Mouse (Mus musculus) liver, adult 2 months (tissue): ENCODE data around the gene Arpc4. TPM values are rescaled to one million over a fixed set of nuclear protein-coding genes. Genes with fewer than 3 reads are reported as not detected.
A peak's percentile ranks its signal among the peaks of the same experiment; 100 is the strongest.

Source experiments
- DNase-seq: peaks from one replicate; pipeline ENCODE4 v3.0.0-alpha.2; 2011; ENCODE audit warnings: low read depth, low spot score; ENCODE audit errors: extremely low read depth
- H3K27ac ChIP-seq: fragments of 200-500 bp; replicated peaks from 2 replicates; pipeline ENCODE4 v1.5.1; 2012; ENCODE audit warnings: low read depth, mild to moderate bottlenecking, control low read depth, inconsistent platforms, low read length; ENCODE audit not compliant: insufficient read depth
- H3K27me3 ChIP-seq: fragments of 200-500 bp; 2 replicates; pipeline ENCODE4 v1.6.1; 2012; ENCODE audit warnings: mild to moderate bottlenecking, moderate library complexity, low read length, inconsistent platforms; ENCODE audit not compliant: control insufficient read depth, insufficient read depth
- H3K36me3 ChIP-seq: fragments of 200-500 bp; 2 replicates; pipeline ENCODE4 v1.6.1; 2012; ENCODE audit warnings: low read length, inconsistent platforms; ENCODE audit not compliant: control insufficient read depth, insufficient read depth
- H3K4me1 ChIP-seq: fragments of 200-500 bp; 2 replicates; pipeline ENCODE4 v1.6.1; 2011; ENCODE audit warnings: low read length; ENCODE audit not compliant: control insufficient read depth, insufficient read depth
- H3K4me3 ChIP-seq: fragments of 200-500 bp; 2 replicates; pipeline ENCODE4 v1.5.1; 2011; ENCODE audit warnings: low read depth, mild to moderate bottlenecking, control low read depth, low read length, moderate library complexity; ENCODE audit not compliant: insufficient read depth
- H3K79me2 ChIP-seq: fragments of 200-500 bp; 2 replicates; pipeline ENCODE4 v1.6.1; 2012; ENCODE audit warnings: inconsistent platforms, mild to moderate bottlenecking, low read length, moderate library complexity; ENCODE audit not compliant: control insufficient read depth, insufficient read depth
- H3K9ac ChIP-seq: fragments of 200-500 bp; 2 replicates; pipeline ENCODE4 v1.6.1; 2012; ENCODE audit warnings: low read depth, mild to moderate bottlenecking, control low read depth, inconsistent platforms, low read length
- CTCF ChIP-seq: fragments of 200-500 bp; IDR thresholded peaks from 2 replicates; pipeline ENCODE4 v1.5.1; 2011; ENCODE audit warnings: low read depth, low read length, control low read depth
- POLR2A ChIP-seq: fragments of 200-500 bp; IDR thresholded peaks from 2 replicates; pipeline ENCODE4 v1.6.1; 2011; ENCODE audit warnings: low read length, control low read depth; ENCODE audit not compliant: insufficient read depth; ENCODE audit errors: extremely low read depth
- WGBS: fragments of 180-500 bp; shearing (Covaris S2); methylation state at CpG from one replicate; pipeline ENCODE4 v1.1.7; 2018; 5-methylcytosine and 5-hydroxymethylcytosine counted together
- polyA plus RNA-seq: library from polyadenylated mRNA; depleted of rRNA; stranded (reverse); fragments of >200 nt; gene quantifications from 2 replicates; pipeline ENCODE4 v1.2.3, GENCODE M21; 2012
- total RNA-seq: library from RNA; depleted of rRNA; stranded (reverse); fragments of >200 nt; gene quantifications from 2 replicates; pipeline ENCODE4 v1.2.3, GENCODE M21; 2014

Arpc4 gene
- total and polyA plus RNA-seq, 2 experiments = 31.5 to 36.0 TPM

GRCm38 (mm10) chr6:113333137-113333950 is 44.6 kb upstream of the Arpc4 start:
- no peak overlapping the region for H3K9ac ChIP-seq
- peak overlapping the region; percentile 11; the same call in 1 of the 2 replicates for H3K27ac ChIP-seq
- no peaks in the 10 kb centered on the region for H3K79me2 ChIP-seq
- TF ChIP-seq CTCF = no peak
- no peak for TF ChIP-seq POLR2A
- DNase-seq = peak; percentile 45
- H3K36me3 ChIP-seq = peaks cover 22% of the 10 kb centered on the region; the same call in 1 of the 2 replicates
- no peaks in the 10 kb centered on the region for H3K4me1 ChIP-seq
- WGBS = 75% methylated on average over 14 of the region's 14 CpGs
- no peak overlapping the region for H3K4me3 ChIP-seq
- H3K27me3 ChIP-seq = no peaks in the 10 kb centered on the region

GRCm38 (mm10) chr6:113334216-113334615 is 43.7 kb upstream of the Arpc4 start:
- Histone ChIP-seq H3K4me1 (no peaks in the 10 kb centered on the region), H3K36me3 (peaks cover 22% of the 10 kb centered on the region; the same call in 1 of the 2 replicates), H3K4me3 (no peak overlapping the region), H3K27ac (no peak overlapping the region), H3K27me3 (no peaks in the 10 kb centered on the region), H3K9ac (no peak overlapping the region), H3K79me2 (no peaks in the 10 kb centered on the region)
- no peak for TF ChIP-seq CTCF
- no peak for TF ChIP-seq POLR2A
- no peak for DNase-seq
- WGBS = 79% methylated on average over 6 of the region's 6 CpGs

DNA sequence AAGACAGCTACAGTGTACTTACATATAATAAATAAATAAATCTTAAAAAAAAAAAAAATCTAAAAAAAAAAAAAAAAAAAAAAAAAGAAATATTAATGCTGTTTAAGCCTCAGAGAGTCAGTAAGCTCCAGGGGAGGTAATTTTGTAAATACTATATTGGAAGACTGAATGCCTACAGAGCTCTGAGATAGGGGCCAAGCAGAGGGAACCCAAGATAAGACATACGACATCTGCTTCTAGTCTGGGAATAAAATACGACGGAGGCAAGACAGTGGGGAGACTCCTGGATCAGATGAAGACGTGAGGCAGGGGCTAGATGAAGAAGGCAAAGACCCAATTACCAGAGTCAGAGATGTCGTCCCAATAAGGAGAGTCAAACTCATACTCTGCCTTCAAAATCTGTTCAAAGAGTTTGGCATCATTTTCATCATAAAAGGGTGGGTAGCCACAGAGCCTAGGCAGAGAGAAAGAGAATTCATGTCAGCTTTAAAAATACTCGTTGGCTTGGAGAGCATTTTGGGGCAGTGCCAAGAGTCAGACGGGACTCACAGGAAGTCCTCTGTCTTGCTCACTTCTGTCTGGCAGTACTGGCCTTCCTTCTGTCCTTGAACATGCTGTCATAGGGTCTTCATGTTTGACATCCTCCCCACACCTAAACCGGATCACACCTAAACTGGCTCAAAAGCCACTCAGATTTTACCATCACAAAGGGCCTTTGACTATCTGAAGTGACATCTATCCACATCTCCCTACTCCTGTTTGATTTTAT is 40.9 kb upstream of the Arpc4 start:
- no peaks in the 10 kb centered on the region for H3K79me2 ChIP-seq
- no peak overlapping the region for H3K27ac ChIP-seq
- H3K27me3 ChIP-seq = no peaks in the 10 kb centered on the region
- peak; percentile 32 for DNase-seq
- no peaks in the 10 kb centered on the region for H3K4me1 ChIP-seq
- TF ChIP-seq POLR2A (no peak), CTCF (no peak)
- H3K9ac ChIP-seq = no peak overlapping the region
- WGBS = 60% methylated on average over 8 of the region's 8 CpGs
- H3K4me3 ChIP-seq = no peak overlapping the region
- peaks cover 16% of the 10 kb centered on the region; the same call in 1 of the 2 replicates for H3K36me3 ChIP-seq

- no peak for DNase-seq
- no peak overlapping the region for H3K9ac ChIP-seq
- H3K4me1 ChIP-seq = peaks cover 5% of the 10 kb centered on the region
- no peak overlapping the region for H3K27ac ChIP-seq
- peaks cover 3% of the 10 kb centered on the region; the same call in 1 of the 2 replicates for H3K36me3 ChIP-seq
- no peaks in the 10 kb centered on the region for H3K79me2 ChIP-seq
- 86% methylated on average over 6 of the region's 6 CpGs for WGBS
- TF ChIP-seq POLR2A = no peak
- TF ChIP-seq CTCF = no peak
- no peaks in the 10 kb centered on the region for H3K27me3 ChIP-seq
- no peak overlapping the region for H3K4me3 ChIP-seq
Measured at GRCm38 (mm10) chr6:113341574-113341973, 36.3 kb upstream of the Arpc4 start.

- Histone ChIP-seq H3K27ac (no peak overlapping the region), H3K79me2 (no peaks in the 10 kb centered on the region), H3K36me3 (peaks cover 2% of the 10 kb centered on the region; the same call in 1 of the 2 replicates), H3K4me3 (no peak overlapping the region), H3K27me3 (no peaks in the 10 kb centered on the region), H3K4me1 (peaks cover 5% of the 10 kb centered on the region), H3K9ac (no peak overlapping the region)
- DNase-seq = no peak
- 74% methylated on average over 3 of the region's 7 CpGs for WGBS
- TF ChIP-seq POLR2A (no peak), CTCF (no peak)
Measured at GRCm38 (mm10) chr6:113342297-113342696, 35.6 kb upstream of the Arpc4 start.
